In genomic region chr16:77796926-77797325, GRCm38 (mm10) we compare ENCODE assay signal across 29 mouse cellular contexts.
A peak's percentile ranks its signal among the peaks of the same experiment; 100 is the strongest.
DNase-seq lines count a peak whose midpoint lies in the region; ATAC-seq and TF ChIP-seq lines count a peak whose summit lies in the region.
"Had no signal": no experiment of that assay in that cellular context is flagged by ENCODE, and none has a peak within 500 bp of the region (broad histone marks: within the 10 kb centered on the region; RNA-seq: fewer than 3 reads in every experiment).

No protein-coding gene starts in this region.

- no peak overlapping the region for H3K27ac ChIP-seq in forebrain, embryonic 13.5 days
- no peak overlapping the region for H3K27ac ChIP-seq in forebrain, embryonic 11.5 days (ENCODE audit: low read depth, low read length)
- no peak overlapping the region for H3K27ac ChIP-seq in lung, embryonic 14.5 days (ENCODE audit: low read depth)
- H3K27ac ChIP-seq in embryonic fibroblast, embryonic 13.5 days (ENCODE audit: insufficient read depth, low read length) = peak overlapping the region; percentile 67
- H3K27ac ChIP-seq: embryonic facial prominence, embryonic 12.5 days; forebrain, embryonic 12.5 days; hindbrain, embryonic 10.5 days; hindbrain, embryonic 15.5 days; left cerebral cortex, adult 2 months; limb, embryonic 13.5 days; liver, embryonic 12.5 days; midbrain, embryonic 13.5 days had no signal

- H3K9ac ChIP-seq in forebrain, embryonic 13.5 days = no peak overlapping the region
- no peak overlapping the region for H3K9ac ChIP-seq in forebrain, embryonic 11.5 days (ENCODE audit: low read length)
- no peak overlapping the region for H3K9ac ChIP-seq in lung, embryonic 14.5 days
- H3K9ac ChIP-seq: embryonic facial prominence, embryonic 12.5 days; forebrain, embryonic 12.5 days; hindbrain, embryonic 15.5 days; limb, embryonic 13.5 days; liver, embryonic 12.5 days; liver, postnatal 0 days; midbrain, embryonic 13.5 days had no signal

- no peak for TF ChIP-seq POLR2A in embryonic fibroblast, embryonic 13.5 days (IDR thresholded peaks at IDR 0.05; ENCODE audit: low read depth, low read length)

- 0 out of 2 replicates have a peak, but pooled peaks have one; percentile 33 for ATAC-seq in forebrain, embryonic 13.5 days
- no peak for ATAC-seq in forebrain, embryonic 11.5 days (replicated peaks; ENCODE audit: low FRiP score)
- ATAC-seq in lung, embryonic 14.5 days (ENCODE audit: insufficient read depth) = 0 out of 2 replicates have a peak, but pooled peaks have one; percentile 35
- ATAC-seq: activated CD4-positive, CD25-positive, alpha-beta regulatory T cell, adult 4 months; inflammation-experienced regulatory T-cells, adult 6 months; liver, embryonic 12.5 days; liver, postnatal 0 days; midbrain, embryonic 13.5 days had no signal

- TF ChIP-seq CTCF in lung, embryonic 14.5 days (IDR thresholded peaks at IDR 0.05; ENCODE audit: low read depth) = no peak
- no peak for TF ChIP-seq CTCF in embryonic fibroblast, embryonic 13.5 days (IDR thresholded peaks at IDR 0.05; ENCODE audit: borderline replicate concordance, insufficient read depth, low read length)

- H3K36me3 ChIP-seq in forebrain, embryonic 13.5 days (ENCODE audit: poor library complexity, severe bottlenecking) = no peaks in the 10 kb centered on the region
- no peaks in the 10 kb centered on the region for H3K36me3 ChIP-seq in forebrain, embryonic 11.5 days (ENCODE audit: control insufficient read depth, insufficient read depth, low read length)
- no peaks in the 10 kb centered on the region for H3K36me3 ChIP-seq in lung, embryonic 14.5 days (ENCODE audit: insufficient read depth)
- H3K36me3 ChIP-seq: embryonic facial prominence, embryonic 12.5 days; forebrain, embryonic 12.5 days; hindbrain, embryonic 10.5 days; hindbrain, embryonic 15.5 days; limb, embryonic 13.5 days; liver, embryonic 12.5 days; midbrain, embryonic 13.5 days had no signal

- no peak overlapping the region for H3K4me3 ChIP-seq in forebrain, embryonic 13.5 days
- H3K4me3 ChIP-seq in forebrain, embryonic 11.5 days (ENCODE audit: low read depth, low read length) = no peak overlapping the region
- H3K4me3 ChIP-seq in lung, embryonic 14.5 days (ENCODE audit: low read depth, low read length) = no peak overlapping the region
- H3K4me3 ChIP-seq in embryonic fibroblast, embryonic 13.5 days (ENCODE audit: insufficient read depth, low read length) = no peak overlapping the region
- H3K4me3 ChIP-seq: embryonic facial prominence, embryonic 12.5 days; erythroblast, embryonic 14.5 days; forebrain, embryonic 12.5 days; hindbrain, embryonic 10.5 days; hindbrain, embryonic 15.5 days; left cerebral cortex, adult 2 months; limb, embryonic 13.5 days; liver, embryonic 12.5 days; megakaryocyte, embryonic 14.5 days; midbrain, embryonic 13.5 days had no signal

- DNase-seq in forebrain, embryonic 11.5 days (ENCODE audit: low spot score) = no peak
- peak; percentile 80 for DNase-seq in lung, embryonic 14.5 days
- DNase-seq in lung, postnatal 4 days = no peak
- DNase-seq in 3T3-L1 (ENCODE audit: low read depth, low spot score) = peak; percentile 75
- DNase-seq in B cell, adult 2 months = no peak
- DNase-seq: adrenal gland, adult 8-10 months; cerebellum, adult 11 months; cerebellum, adult 9-10 months; cerebellum, postnatal 36 days; gastrocnemius, postnatal 14 days; heart, postnatal 14 days; kidney, adult 11 months; kidney, postnatal 25 days; liver, postnatal 0 days; lung, postnatal 36 days had no signal

- H3K9me3 ChIP-seq in forebrain, embryonic 13.5 days (replicated peaks) = no peaks in the 10 kb centered on the region
- H3K9me3 ChIP-seq in forebrain, embryonic 11.5 days (ENCODE audit: control insufficient read depth, low read length) = no peaks in the 10 kb centered on the region
- no peaks in the 10 kb centered on the region for H3K9me3 ChIP-seq in lung, embryonic 14.5 days (ENCODE audit: low read depth, low read length)
- H3K9me3 ChIP-seq: embryonic facial prominence, embryonic 12.5 days; forebrain, embryonic 12.5 days; hindbrain, embryonic 10.5 days; hindbrain, embryonic 15.5 days; limb, embryonic 13.5 days; liver, embryonic 12.5 days; midbrain, embryonic 13.5 days had no signal

- no peaks in the 10 kb centered on the region for H3K27me3 ChIP-seq in forebrain, embryonic 13.5 days
- no peaks in the 10 kb centered on the region for H3K27me3 ChIP-seq in forebrain, embryonic 11.5 days (ENCODE audit: control insufficient read depth, insufficient read depth, low read length)
- no peaks in the 10 kb centered on the region for H3K27me3 ChIP-seq in lung, embryonic 14.5 days (ENCODE audit: insufficient read depth, low read length)
- H3K27me3 ChIP-seq: embryonic facial prominence, embryonic 12.5 days; forebrain, embryonic 12.5 days; hindbrain, embryonic 15.5 days; limb, embryonic 13.5 days; liver, embryonic 12.5 days; megakaryocyte, embryonic 14.5 days; midbrain, embryonic 13.5 days had no signal

- 0 out of 2 replicates have a peak, but pooled peaks cover 2% of the 10 kb centered on the region for H3K4me1 ChIP-seq in forebrain, embryonic 13.5 days
- H3K4me1 ChIP-seq in forebrain, embryonic 11.5 days (replicated peaks; ENCODE audit: control insufficient read depth, insufficient read depth, low read length) = no peaks in the 10 kb centered on the region
- no peaks in the 10 kb centered on the region for H3K4me1 ChIP-seq in lung, embryonic 14.5 days (ENCODE audit: insufficient read depth)
- no peaks in the 10 kb centered on the region for H3K4me1 ChIP-seq in embryonic fibroblast, embryonic 13.5 days (ENCODE audit: control insufficient read depth, insufficient read depth, low read length)
- H3K4me1 ChIP-seq: forebrain, embryonic 12.5 days; hindbrain, embryonic 10.5 days; hindbrain, embryonic 15.5 days; liver, embryonic 12.5 days; megakaryocyte, embryonic 14.5 days; midbrain, embryonic 13.5 days had no signal

- 81% methylated on average over 4 of the region's 4 CpGs for WGBS in forebrain, embryonic 13.5 days
- WGBS in forebrain, embryonic 11.5 days = 86% methylated on average over 4 of the region's 4 CpGs
- WGBS in lung, embryonic 14.5 days = 57% methylated on average over 4 of the region's 4 CpGs

- no peak overlapping the region for H3K4me2 ChIP-seq in forebrain, embryonic 13.5 days
- H3K4me2 ChIP-seq in forebrain, embryonic 11.5 days (ENCODE audit: low read depth, low read length, severe bottlenecking) = no peak overlapping the region
- no peak overlapping the region for H3K4me2 ChIP-seq in lung, embryonic 14.5 days
- H3K4me2 ChIP-seq: embryonic facial prominence, embryonic 12.5 days; forebrain, embryonic 12.5 days; hindbrain, embryonic 15.5 days; limb, embryonic 13.5 days; liver, embryonic 12.5 days; midbrain, embryonic 13.5 days had no signal

Comparison
In these comparisons a context has a peak if more than half of its experiments do, and no peak if none do; other contexts are left out.
1. DNase-seq: peak in lung, embryonic 14.5 days (single experiment) and 3T3-L1 (single experiment); none in forebrain, embryonic 11.5 days (single experiment), lung, postnatal 4 days (0 of 2) and B cell, adult 2 months (0 of 2).